ENCODE assay signal across 8 mouse cellular contexts in the genomic region with DNA sequence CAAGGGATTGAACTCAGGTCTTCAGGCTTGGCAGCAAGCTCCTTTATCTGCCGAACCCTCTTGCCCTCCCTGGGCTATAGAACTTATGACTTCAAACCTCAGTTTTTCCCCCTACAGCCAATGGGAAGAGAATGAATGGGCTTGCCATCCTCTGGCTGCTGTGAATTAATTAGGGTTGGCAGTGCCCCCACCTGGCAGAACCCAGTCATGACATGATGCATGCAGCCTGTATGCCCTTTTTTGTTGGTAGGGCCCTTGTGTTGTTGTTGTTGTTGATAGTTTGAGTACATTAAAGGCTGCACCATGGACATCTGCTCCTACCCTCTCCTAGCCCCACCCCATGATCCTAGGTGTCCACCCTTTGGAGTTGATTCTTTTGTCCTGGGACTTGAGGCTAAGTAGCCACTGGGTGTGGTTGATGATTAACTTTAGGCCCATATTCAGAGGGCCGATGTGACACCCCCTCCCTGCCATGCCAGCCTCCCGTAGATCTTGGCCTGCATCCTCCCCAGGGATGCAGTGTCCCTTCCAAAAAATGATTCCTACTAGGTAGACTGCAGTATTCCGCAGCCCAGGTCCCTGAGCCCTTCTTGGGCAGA. TPM values are rescaled to one million over a fixed set of nuclear protein-coding genes. Genes with fewer than 3 reads are reported as not detected.
A peak's percentile ranks its signal among the peaks of the same experiment; 100 is the strongest.
DNase-seq lines count a peak whose midpoint lies in the region; ATAC-seq lines count a peak whose summit lies in the region.

No protein-coding gene starts in this region.

- no peaks in the 10 kb centered on the region for H3K27me3 ChIP-seq in hindbrain, embryonic 16.5 days (replicated peaks; ENCODE audit: control insufficient read depth, insufficient read depth, low read length)
- H3K27me3 ChIP-seq in lung, embryonic 16.5 days (ENCODE audit: control insufficient read depth, insufficient read depth, low read depth, low read length), result no peaks in the 10 kb centered on the region

- no peak overlapping the region for H3K9ac ChIP-seq in hindbrain, embryonic 16.5 days (ENCODE audit: low read depth, low read length)
- H3K9ac ChIP-seq in lung, embryonic 16.5 days (ENCODE audit: low read length), result no peak overlapping the region

- peaks cover 39% of the 10 kb centered on the region for H3K4me1 ChIP-seq in hindbrain, embryonic 16.5 days (ENCODE audit: control insufficient read depth, insufficient read depth, low read depth, low read length)
- peaks cover 40% of the 10 kb centered on the region for H3K4me1 ChIP-seq in lung, embryonic 16.5 days (replicated peaks; ENCODE audit: control insufficient read depth, insufficient read depth, low read length)

- H3K36me3 ChIP-seq in hindbrain, embryonic 16.5 days (ENCODE audit: control insufficient read depth, insufficient read depth, low read length), result no peaks in the 10 kb centered on the region
- no peaks in the 10 kb centered on the region for H3K36me3 ChIP-seq in lung, embryonic 16.5 days (ENCODE audit: control insufficient read depth, insufficient read depth, low read length)

- peak; percentile 67 for DNase-seq in cerebellum, adult 8-10 months
- no peak for DNase-seq in cerebellum, adult 9-11 months
- DNase-seq in CD4-positive, CD25-positive, alpha-beta regulatory T cell, adult 2 months (ENCODE audit: low read depth, low spot score), result peak; percentile 77
- peak; percentile 58 to 83 for DNase-seq in spleen, postnatal 4 days (ENCODE audit: low spot score in 2 of 2)
- no peak for DNase-seq in gastrocnemius, postnatal 4 days (ENCODE audit: low spot score in 2 of 2)

- no peak overlapping the region for H3K4me2 ChIP-seq in hindbrain, embryonic 16.5 days (ENCODE audit: low read length)
- H3K4me2 ChIP-seq in lung, embryonic 16.5 days (ENCODE audit: low read depth, low read length), result no peak overlapping the region

- H3K27ac ChIP-seq in hindbrain, embryonic 16.5 days (ENCODE audit: low read depth, low read length), result peak overlapping the region; percentile 74
- peak overlapping the region; percentile 77 for H3K27ac ChIP-seq in lung, embryonic 16.5 days (ENCODE audit: low read length)

- 60% methylated on average over 4 of the region's 4 CpGs for whole genome bisulfite sequencing in hindbrain, embryonic 16.5 days
- WGBS in lung, embryonic 16.5 days, result 63% methylated on average over 4 of the region's 4 CpGs

- H3K4me3 ChIP-seq in hindbrain, embryonic 16.5 days (ENCODE audit: low read length), result no peak overlapping the region
- no peak overlapping the region for H3K4me3 ChIP-seq in lung, embryonic 16.5 days (ENCODE audit: low read length)

- H3K9me3 ChIP-seq in hindbrain, embryonic 16.5 days (ENCODE audit: control insufficient read depth, low read length), result no peaks in the 10 kb centered on the region
- no peaks in the 10 kb centered on the region for H3K9me3 ChIP-seq in lung, embryonic 16.5 days (ENCODE audit: control insufficient read depth, low read length)

- peak; percentile 43; the same call in 1 of the 2 replicates for ATAC-seq in common myeloid progenitor, adult 5-6 weeks (replicated peaks; ENCODE audit: low read depth, poor library complexity, severe bottlenecking)
- ATAC-seq in hindbrain, embryonic 16.5 days, result no peak
- no peak for ATAC-seq in lung, embryonic 16.5 days (ENCODE audit: low read depth)

RNA-seq across cellular contexts. Expression of gene Trak1, which starts 57.6 kb away (rescaled TPM):
- total RNA-seq in common myeloid progenitor, adult 5-6 weeks (2017), result 25.4 and 32.3 TPM in 2 replicates
- 57.8 and 59.3 TPM in 2 replicates for polyA plus RNA-seq in hindbrain, embryonic 16.5 days (2015; fragmentation: Nextera tagmentation; extraction: Ambion mirVana)
- 27.1 and 29.2 TPM in 2 replicates for polyA plus RNA-seq in lung, embryonic 16.5 days (2015; fragmentation: Nextera tagmentation; extraction: Ambion mirVana)
- total RNA-seq in gastrocnemius, postnatal 4 days (2021), result 100 to 1,000 TPM; 193 to 204 TPM

Comparison
In these comparisons a context has a peak if more than half of its experiments do, and no peak if none do; other contexts are left out.
1. DNase-seq: peak in cerebellum, adult 8-10 months (single experiment), CD4-positive, CD25-positive, alpha-beta regulatory T cell, adult 2 months (single experiment) and spleen, postnatal 4 days (2 of 2); none in cerebellum, adult 9-11 months (single experiment) and gastrocnemius, postnatal 4 days (0 of 2).